Mouse (Mus musculus) bone marrow macrophage, adult 2 months (primary cell): ENCODE measurements around the gene Abcb4.

Source experiments
- CTCF ChIP-seq: IDR thresholded peaks from 2 replicates; pipeline ENCODE4 v1.5.1; 2012; ENCODE audit warnings: low read depth, mild to moderate bottlenecking, low read length, moderate library complexity
- POLR2A ChIP-seq: IDR thresholded peaks from 2 replicates; pipeline ENCODE4 v1.6.1; 2012; ENCODE audit warnings: mild to moderate bottlenecking, low read depth, low read length, borderline replicate concordance

- TF ChIP-seq CTCF = no peak
- no peak for TF ChIP-seq POLR2A
Measured at GRCm38 (mm10) chr5:8850851-8851250, 42.7 kb upstream of the Abcb4 start.
